Mouse (Mus musculus) kidney, adult 2 months (tissue): ENCODE data around the gene Gnao1. TPM values are rescaled to one million over a fixed set of nuclear protein-coding genes. Genes with fewer than 3 reads are reported as not detected.

Experiments
- DNase-seq: peaks from one replicate; pipeline ENCODE4 v3.0.0; 2021
- H3K27ac ChIP-seq: fragments of 200-500 bp; 2 replicates; pipeline ENCODE4 v1.5.1; 2012; ENCODE audit warnings: low read depth, low read length, control low read depth, inconsistent platforms; ENCODE audit not compliant: insufficient read depth
- H3K27me3 ChIP-seq: fragments of 200-500 bp; replicated peaks from 2 replicates; pipeline ENCODE4 v1.6.1; 2012; ENCODE audit warnings: mild to moderate bottlenecking, moderate library complexity, low read length, inconsistent platforms; ENCODE audit not compliant: control insufficient read depth, insufficient read depth
- H3K36me3 ChIP-seq: fragments of 200-500 bp; 2 replicates; pipeline ENCODE4 v1.6.1; 2012; ENCODE audit warnings: mild to moderate bottlenecking, moderate library complexity, low read length, inconsistent platforms; ENCODE audit not compliant: control insufficient read depth, insufficient read depth
- H3K4me1 ChIP-seq: fragments of 200-500 bp; 2 replicates; pipeline ENCODE4 v1.6.1; 2011; ENCODE audit warnings: low read length; ENCODE audit not compliant: control insufficient read depth, insufficient read depth
- H3K4me3 ChIP-seq: fragments of 200-500 bp; 2 replicates; pipeline ENCODE4 v1.5.1; 2011; ENCODE audit warnings: mild to moderate bottlenecking, low read depth, low read length, control low read depth; ENCODE audit not compliant: insufficient read depth
- CTCF ChIP-seq: fragments of 200-500 bp; conservative IDR thresholded peaks from 2 replicates; pipeline ENCODE4 v1.5.1; 2011; ENCODE audit warnings: low read depth, mild to moderate bottlenecking, control low read depth, low read length, moderate library complexity, mixed read lengths; ENCODE audit not compliant: insufficient read depth, insufficient read length
- POLR2A ChIP-seq: fragments of 200-500 bp; IDR thresholded peaks from one replicate; pipeline ENCODE4 v1.6.1; 2011; ENCODE audit warnings: low read depth, low read length, control low read depth
- WGBS: fragments of 180-500 bp; shearing (Covaris S2); methylation state at CpG from one replicate; pipeline ENCODE4 v1.1.7; 2018; 5-methylcytosine and 5-hydroxymethylcytosine counted together
- polyA plus RNA-seq: library from polyadenylated mRNA; depleted of rRNA; stranded (reverse); fragments of >200 nt; gene quantifications from 2 replicates; pipeline ENCODE4 v1.2.3, GENCODE M21; 2012; rRNA removed

The Gnao1 gene
- polyA plus RNA-seq, 1 experiment, result 4.6 TPM

DNA sequence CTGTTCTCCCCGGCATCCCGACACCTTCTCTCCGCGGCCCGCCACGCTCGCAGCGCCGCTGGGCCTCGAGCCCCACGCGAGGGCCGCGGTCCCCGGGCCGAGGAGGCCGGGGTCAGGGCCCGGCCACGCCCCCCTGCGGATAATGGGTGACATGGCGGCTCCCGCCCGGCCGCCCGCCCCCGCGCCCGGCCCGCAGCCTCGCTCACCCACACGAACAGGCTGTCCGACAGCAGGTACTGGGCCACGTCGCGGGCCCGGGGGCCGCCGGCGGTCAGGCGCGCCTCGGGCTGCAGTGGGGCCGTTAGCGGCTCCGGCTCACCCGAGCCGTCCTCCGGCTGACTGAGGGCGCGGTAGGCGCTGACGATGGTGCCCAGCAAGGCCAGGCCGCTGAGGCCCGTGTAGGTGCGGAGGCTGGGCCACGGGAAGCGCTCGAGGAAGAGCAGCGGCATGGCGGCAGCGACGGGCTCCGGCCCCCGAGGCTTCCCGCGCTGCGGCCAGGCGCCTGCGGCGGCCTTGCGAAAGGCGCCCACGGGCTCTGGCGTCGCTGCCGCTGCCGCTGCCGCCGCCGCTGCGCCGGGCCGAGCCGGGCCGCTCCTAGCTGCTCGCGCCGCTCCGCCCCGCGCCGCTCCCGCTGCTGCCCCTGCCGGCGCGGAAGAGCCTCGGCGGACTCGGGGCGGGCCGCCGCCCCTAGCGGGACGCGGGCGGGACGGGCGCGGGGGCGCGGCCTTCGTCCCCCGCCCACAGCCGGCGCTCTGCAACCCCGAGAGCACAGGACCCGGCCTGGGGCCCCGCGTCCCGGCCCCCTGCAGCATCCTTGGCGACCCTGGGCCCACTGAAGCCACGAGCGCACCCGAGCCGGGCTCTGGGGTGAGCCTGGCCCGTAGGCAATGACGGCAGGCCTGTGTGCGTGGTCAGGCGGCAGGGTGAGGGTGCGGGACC is 202.5 kb downstream of the Gnao1 start, which contains the start of gene Amfr:
TSS of gene Amfr (minus strand) at position 830 of the 939 bp plus-strand sequence.
- H3K4me1 ChIP-seq, result peaks cover 28% of the 10 kb centered on the region
- no peaks in the 10 kb centered on the region for H3K27me3 ChIP-seq
- H3K36me3 ChIP-seq, result no peaks in the 10 kb centered on the region
- DNase-seq, result peak; percentile 75
- TF ChIP-seq CTCF, result peak; percentile 32; the same call in 1 of the 2 replicates
- no peak for TF ChIP-seq POLR2A
- peak within 1 kb of the TSS; percentile 90 for H3K27ac ChIP-seq
- 3% methylated on average over 102 of the region's 130 CpGs for WGBS
- peak within 1 kb of the TSS; percentile 96 for H3K4me3 ChIP-seq

DNA sequence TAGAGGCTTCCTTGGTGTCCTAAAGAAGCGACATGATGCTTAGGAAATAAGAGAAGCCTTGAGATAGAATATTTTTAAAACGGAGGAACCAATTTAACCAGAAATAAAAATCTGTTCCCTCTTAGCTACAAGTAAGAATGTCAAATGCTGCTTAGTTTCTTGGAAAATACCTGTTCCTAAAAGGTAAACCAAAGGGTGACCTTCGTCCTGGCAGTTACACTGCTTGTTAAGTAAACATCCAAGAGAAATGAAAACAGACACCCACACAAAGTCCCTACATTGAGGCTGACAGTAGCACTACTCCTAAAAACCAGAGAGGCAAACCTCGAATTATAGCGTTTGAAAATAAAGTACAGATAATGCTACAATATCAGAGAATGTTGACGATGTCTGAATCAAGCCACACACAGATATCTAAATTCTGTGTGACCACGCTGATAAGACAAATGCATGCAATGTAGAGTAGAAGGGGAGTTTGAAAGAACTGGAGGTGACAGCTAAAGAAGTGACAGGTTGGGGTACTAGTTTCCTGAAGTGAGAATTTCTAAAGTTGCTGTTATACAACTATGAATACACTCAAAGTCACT is 203.4 kb downstream of the Gnao1 start:
- Histone ChIP-seq H3K27me3 (no peaks in the 10 kb centered on the region), H3K4me3 (peak overlapping the region; percentile 96), H3K36me3 (no peaks in the 10 kb centered on the region), H3K4me1 (peaks cover 25% of the 10 kb centered on the region), H3K27ac (peak overlapping the region; percentile 69)
- TF ChIP-seq POLR2A (no peak), CTCF (no peak)
- DNase-seq, result peak; percentile 50
- WGBS, result 31% methylated on average over 7 of the region's 7 CpGs

Other genes with a start within 250 kb of the Gnao1 start
- 171 and 204 TPM in 2 replicates for gene Amfr, start 202.9 kb downstream of the Gnao1 start, polyA plus RNA-seq
- gene Nudt21, start 227.1 kb downstream of the Gnao1 start, polyA plus RNA-seq, result 19.6 and 22.1 TPM in 2 replicates
- gene Ogfod1, start 227.2 kb downstream of the Gnao1 start, polyA plus RNA-seq, result 6.6 and 8.7 TPM in 2 replicates